Mouse (Mus musculus): ENCODE data around the gene Nudt15.
"Not testable (repeated sequence)": the region's sequence is repeated elsewhere in the genome, so short reads cannot be mapped to it uniquely, and the experiment has no call there.

The Nudt15 gene

DNA sequence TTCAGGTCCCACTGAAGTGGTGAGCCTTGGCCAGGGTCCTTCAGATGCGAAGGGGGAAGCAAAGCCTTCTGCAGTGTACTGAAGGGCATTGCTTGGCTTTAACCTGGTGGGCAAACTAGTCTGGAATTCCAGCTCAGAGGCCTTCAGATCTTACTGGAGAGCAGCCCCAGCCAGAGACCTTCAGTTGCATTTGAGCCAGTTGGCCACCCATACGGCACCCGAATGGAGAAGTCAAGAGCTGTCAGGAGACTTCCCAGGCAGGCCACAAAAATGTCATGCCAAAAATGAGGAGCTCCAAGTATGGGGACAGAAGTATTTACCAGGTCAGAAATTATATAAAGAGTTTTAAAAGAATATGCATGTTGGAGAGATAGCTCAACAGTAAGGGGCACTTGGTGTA, at the start of gene Nudt15:
Nudt15 (minus strand) TSS at position 192 of the 400 bp plus-strand sequence.
- no peak for DNase-seq (ENCODE audit: low read depth, low spot score)

DNA sequence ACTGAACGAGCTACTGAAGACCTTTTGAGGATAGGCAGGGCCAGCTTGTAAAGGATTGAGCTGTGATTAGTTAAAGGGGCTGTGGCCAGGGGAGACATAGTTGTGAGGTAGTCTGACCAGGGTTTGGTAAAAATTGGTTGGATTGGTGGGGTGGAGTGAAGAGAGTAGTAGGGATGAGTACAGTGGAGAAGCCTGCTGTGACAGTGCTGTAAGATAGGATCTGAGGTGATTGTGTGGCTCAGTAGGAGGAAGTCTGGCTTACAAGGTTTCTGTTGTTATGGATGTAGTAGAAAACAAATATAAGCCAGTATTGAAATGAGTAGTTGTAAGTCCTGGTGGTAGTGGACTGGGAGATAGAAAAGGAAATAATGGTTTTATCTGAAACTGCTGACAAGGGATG, 44.1 kb upstream of the Nudt15 start:
- DNase-seq (ENCODE audit: low read depth, low spot score), result no peak

DNA sequence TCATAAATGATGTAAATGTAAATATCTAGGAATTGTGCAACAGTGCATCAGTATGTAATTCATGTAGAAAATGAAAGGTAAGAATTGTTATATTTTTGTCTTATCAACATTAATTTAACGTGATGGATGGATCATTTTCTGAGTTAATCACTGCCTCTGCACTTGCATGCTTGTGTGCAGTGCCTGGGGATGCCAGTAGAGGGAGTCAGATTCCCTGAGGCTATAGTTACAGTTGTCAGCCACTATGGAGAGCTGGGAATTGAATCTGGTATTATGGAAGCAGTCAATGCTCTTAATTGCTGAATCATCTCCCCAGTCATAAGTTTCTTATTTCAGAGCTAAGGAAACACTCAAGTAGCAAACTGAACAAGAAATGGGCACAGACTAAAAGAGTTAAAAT, 40.0 kb upstream of the Nudt15 start:
- DNase-seq (ENCODE audit: low read depth, low spot score), result peak; percentile 47

DNA sequence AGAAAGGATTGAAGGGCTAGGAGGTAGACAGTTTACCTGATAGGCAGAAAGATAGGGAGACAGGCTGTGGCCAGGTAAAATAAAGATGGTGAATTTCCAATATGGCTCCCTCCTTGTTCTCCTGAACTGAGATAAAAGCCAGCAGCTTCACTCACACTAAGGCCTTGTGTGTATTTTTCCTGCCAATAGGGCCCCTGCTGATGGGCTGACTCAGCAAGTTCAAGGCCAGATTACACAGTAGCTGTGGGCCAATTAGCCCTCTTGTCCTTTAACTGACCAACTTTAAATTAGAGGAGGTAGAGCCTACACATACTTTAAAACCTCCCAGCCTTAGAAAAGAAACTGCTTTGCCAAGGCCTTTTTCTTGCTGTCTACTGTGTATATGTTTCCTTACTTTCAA, 28.3 kb upstream of the Nudt15 start:
- DNase-seq (ENCODE audit: low read depth, low spot score), result no peak

DNA sequence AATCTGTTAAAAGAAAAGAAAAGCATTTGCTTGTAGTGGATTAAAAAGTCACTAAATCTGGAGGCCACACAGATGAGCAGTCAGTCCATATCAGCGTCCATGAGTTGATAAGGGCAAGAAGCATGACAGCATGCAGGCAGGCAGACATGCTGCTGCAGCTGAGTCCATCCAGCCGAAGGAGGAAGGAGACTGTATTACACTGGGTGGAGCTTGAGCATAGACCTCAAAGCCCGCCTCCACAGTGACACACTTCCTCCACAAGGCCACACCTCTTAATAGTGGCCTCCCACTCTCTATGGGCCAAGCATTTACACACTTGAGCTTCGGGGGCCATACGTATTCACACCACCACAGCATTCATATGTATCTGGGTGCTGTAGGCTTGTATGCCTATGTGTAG, 26.0 kb upstream of the Nudt15 start:
- DNase-seq (ENCODE audit: low read depth, low spot score), result peak; percentile 48

DNA sequence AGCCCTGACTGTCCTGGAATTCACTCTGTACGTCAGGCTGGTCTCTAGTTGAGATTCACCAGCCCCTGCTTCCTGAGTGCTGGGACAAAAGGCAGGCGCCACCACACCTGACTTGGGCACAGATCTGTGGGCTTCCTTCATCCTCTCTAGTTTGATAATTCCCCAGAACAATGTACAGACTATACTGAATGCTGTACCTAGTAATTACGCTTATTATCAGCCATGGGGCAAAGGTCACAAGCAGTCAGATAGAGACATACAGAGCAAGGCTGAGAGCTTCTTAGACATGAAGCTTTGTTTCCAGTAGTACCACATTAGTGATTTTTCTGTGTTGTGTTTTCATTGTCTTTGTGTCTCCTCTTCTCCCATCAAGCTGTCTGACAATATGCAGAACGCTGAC, 23.1 kb upstream of the Nudt15 start:
- no peak for DNase-seq (ENCODE audit: low read depth, low spot score)

DNA sequence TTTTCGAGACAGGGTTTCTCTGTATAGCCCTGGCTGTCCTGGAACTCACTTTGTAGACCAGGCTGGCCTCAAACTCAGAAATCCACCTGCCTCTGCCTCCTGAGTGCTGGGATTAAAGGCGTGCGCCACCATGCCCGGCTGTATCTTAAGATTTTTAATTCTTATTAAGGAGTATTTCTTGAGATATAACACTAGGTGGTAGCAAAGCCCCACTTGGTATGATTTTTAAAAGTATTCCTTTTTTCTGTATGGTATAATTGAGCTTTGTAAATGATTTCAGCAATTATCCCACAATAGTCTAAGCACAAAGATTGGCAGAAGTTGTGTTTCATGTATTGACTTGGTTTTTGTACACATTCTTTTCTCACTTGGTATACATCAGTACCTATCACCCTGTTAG, 21.8 kb upstream of the Nudt15 start:
- DNase-seq (ENCODE audit: low read depth, low spot score), result not testable (repeated sequence)

DNA sequence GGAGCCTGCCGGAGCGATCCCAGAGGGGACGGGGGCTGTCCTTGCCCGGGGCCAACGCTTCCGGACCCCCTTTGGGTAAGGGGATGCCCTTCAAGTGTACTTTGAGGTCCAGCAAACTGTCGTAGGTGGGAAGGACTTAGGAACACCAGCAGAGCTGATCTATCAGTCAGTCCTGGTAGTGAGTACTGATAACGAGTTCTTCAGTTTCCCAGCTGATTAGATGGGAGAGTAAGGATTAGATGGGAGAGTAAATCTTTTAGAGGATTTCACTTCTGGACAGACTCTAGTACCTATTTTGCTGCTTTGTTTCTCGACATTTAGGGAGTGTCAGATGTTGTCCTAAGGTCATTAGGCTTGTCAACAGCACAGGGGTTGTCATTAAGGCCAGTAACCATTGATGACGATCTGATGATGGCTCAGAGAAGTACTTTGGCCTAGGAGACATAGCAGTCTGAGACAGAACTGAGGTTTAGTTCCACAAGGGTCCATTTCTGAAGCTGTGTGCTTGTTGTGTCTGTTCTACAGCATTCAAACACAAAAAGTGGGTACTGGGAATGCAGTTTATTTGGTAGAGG, 5.2 kb upstream of the Nudt15 start:
- DNase-seq (ENCODE audit: low read depth, low spot score), result peak; percentile 10

DNA sequence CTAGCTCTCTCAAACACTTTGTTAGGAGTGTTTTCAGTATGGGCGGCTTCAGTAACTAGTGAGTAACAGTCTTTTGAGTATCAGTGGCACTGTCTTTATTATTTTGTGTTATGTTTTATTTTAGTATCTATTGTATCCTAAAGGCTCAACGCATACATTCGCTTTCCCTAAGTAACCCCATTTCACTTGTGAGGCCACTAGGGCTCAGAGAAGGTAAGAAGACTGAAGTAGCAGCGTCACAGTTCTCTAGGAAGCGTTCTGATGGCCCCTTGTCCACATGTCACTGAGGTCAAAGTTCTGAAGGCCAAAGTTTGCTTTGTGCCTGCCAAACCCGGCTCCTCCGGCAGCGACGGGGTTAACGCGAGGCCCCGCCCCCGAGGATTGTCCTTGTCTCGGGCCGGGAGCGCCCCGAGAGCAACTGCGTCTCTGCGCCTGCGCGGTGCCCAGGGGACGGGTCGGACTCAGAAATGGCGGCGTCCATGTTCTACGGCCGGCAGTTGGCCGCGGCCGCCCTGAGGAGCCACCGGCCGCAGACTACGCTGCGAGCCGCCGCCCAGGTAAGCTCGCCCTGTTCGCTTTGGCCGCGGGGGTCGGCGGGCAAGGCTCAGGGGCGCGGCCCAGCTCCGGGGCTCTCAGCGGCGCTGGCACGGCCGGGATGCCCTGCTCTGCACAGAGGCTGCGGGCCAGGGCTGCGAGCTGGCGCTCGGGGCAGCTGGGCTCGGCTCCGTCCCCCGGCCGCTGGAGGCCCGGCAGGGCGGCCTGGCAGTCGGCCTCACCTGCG, 4.5 kb upstream of the Nudt15 start:
- peak; percentile 94 for DNase-seq (ENCODE audit: low read depth, low spot score)

DNA sequence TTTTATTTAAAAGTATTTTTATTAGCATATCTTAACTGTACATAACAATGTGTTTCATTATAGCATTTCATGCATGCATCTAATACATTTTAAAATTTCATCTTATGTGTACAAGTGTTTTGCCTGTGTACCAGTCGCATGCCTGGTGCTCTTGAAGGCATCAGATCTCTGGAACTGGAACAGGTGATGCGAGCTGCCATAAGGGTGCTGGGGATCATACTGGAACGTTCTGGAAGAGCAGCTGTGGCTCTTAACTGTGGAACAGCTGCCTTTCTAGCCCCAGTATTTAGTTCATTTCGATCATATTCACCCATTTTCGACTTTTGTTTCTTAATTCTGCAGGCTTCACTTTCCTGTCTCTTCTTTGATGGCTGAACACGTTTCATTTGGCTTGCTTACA, 3.1 kb upstream of the Nudt15 start:
- DNase-seq (ENCODE audit: low read depth, low spot score), result no peak

DNA sequence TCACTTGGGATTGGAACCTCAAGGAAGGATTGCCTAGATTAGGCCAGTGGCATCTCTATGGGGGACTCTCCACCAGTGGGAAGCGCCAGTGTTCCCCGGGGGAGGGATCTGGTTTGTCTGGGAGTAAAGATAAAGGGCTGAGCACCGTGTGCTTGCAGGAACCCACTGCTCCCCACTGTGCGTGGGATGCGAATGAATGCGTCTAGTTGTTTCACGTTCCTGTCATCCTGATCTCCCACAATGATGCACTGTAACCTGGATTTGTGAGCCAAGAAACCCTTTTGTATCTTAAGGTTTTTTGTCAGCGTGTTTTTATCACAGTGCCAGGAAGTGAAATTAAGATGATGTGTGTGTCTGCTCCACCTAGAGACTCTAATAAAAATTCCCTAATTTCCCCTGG, 2.7 kb upstream of the Nudt15 start:
- DNase-seq (ENCODE audit: low read depth, low spot score), result peak; percentile 7

DNA sequence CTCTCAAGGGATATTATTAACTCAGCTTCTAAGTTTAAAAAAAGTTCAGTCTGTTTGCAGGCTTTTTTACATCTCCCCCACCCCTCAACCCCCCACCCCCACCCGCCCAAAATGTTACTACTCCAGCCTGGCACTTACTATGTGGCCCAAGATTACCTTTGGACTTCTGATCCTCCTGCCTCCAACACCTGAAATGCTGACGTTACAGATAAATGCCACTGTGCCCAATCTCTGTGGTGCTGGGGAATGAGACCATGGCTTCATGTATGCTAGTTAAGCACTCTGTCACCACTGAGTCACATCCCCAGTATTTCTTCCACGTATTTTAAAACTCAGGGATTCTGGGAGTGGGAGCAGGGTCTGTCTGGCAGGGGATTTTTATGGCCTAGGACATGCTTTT, 2.2 kb upstream of the Nudt15 start:
- no peak for DNase-seq (ENCODE audit: low read depth, low spot score)

DNA sequence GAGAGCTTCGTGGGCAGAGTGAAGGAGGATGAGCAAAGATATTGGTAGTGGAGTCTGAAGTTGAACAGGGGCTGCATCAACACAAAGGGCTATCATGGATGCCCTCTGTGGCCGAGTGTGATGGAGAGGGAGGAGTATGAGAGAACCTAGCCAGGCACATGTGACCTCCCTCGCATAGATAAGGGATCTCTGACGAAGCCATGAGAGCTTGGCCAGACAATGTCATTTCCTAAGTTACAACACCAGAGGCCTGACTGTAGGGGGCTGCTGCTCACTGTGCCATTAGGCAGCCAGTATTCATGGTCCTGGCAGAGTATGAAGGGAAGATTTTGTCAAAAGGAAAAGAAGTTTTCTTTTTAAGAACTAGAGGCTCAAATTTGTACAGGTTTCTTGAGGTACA, 1.0 kb downstream of the Nudt15 start:
- no peak for DNase-seq (ENCODE audit: low read depth, low spot score)

DNA sequence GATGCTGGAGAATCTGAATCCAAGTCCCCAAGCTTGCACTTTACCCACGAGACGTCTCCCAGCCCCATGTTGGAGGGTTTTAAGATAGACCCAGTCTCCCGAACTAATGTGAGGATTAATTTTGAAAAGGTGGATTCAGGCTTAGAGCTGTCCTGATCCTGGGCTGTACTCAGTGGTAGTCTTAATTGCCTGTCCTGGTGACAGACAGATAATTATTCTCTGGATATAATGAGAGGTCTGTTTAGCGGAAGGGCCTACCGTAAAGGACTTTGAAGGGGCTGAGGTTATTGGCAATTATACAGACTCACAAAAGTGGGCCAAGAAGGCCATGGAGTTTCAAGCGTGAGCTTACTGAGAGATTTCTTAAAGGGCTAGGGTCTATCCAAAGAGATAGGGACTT, 4.3 kb downstream of the Nudt15 start:
- no peak for DNase-seq (ENCODE audit: low read depth, low spot score)

DNA sequence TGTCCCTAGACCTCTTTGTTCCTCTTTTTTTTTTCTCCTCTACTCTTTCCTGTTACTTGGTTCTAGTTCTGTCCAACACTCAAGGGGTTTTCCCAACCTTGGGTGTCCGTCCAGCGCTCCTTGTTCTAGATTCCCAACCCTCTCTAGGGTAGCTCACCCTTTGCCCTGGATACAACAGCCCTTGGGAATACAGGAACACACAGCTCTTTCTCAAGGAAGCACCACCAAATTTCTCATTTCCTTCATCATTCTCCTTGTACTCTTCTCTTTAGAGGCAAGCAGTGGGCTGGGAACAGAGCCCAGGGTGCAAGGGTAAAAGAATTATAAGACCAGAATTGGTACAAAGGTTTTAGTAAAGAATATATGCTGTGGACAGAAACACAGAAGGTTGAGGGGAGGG, 12.4 kb downstream of the Nudt15 start:
- no peak for DNase-seq (ENCODE audit: low read depth, low spot score)

DNA sequence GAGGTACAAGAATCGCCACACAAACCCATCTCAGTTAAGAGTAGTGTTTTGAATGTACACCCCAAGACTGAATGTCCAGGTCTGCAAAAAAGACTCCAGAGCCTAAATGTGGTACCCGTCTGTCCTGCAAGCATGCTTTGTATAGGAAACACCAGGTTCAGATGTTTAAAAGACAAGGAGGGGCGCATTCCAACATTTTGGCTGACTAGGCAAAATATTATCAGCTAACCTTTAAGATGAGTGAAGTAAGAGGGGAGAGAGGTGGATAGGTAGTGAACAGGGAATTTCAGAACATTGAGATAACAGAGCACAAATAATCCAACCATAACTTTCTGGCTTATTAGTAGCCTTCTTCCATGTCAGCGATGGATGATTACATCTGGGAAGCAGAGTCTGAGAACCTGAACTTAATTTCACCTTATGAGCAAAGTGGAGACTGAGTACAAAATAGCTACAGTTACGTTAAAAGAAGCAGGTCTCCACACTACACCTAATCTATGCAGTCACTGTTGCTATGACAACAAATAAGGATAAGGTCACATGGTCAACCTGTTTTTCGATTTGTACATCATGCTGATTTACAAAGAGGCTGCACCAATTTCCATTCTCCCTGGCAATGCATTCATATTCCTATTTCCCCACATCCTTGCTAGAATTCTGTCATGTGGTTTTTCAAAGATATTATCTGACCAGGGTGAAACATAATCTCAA, 14.1 kb downstream of the Nudt15 start:
- no peak for DNase-seq (ENCODE audit: low read depth, low spot score)

DNA sequence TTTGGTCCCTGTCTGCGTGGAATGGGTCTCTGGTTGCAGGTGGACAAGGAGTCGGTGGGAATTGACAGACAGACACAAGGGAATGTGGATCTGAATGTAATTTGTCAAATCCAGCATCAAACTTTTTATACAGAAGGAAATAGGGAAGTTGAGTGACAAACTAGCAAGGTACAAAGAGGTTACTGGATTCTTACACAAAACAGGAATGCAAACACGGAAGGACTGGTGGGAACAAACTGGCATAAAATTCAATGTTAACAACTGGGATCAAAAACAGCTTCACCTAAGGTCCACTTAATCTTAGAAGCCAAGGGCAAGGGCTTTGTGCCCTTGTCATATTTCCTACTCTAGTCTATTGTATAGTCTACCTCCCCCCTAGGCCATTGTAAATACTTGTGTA, 19.4 kb downstream of the Nudt15 start:
- DNase-seq (ENCODE audit: low read depth, low spot score), result not testable (repeated sequence)

DNA sequence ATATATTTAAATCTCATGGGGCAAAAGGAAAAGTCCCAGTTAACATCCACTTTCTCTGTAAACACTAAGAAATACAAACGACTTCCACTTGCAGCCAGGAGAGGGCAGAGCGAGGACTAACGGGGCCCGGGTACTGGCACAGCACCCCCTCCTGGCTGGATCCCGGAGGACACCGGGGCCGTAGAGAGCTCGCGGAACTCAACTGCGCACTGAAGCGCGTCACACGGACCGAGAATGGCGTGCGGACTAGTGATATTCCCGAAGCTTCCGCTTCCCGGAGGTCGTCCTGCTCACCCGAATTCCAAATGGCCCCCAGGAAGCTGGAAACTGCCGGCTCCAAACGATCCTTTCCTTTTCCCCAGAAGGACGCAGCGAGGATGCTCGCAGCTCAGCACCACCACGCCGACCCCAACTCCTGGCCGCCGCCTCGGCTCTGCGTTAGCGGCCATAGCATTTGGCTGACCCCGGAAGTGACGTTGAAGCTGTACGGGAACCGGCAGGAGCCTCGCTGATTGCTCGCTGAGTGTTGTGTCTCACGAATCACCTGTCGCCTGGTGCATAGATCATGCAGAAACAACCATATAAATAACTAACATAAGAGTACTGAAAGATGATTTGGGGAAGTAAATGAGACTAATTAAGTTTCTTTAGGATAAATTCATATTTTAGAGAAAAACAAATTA, 23.1 kb downstream of the Nudt15 start, which contains the start of gene Sucla2:
Sucla2 (plus strand) TSS at position 554 of the 683 bp plus-strand sequence.
- peak; percentile 95 for DNase-seq (ENCODE audit: low read depth, low spot score)

DNA sequence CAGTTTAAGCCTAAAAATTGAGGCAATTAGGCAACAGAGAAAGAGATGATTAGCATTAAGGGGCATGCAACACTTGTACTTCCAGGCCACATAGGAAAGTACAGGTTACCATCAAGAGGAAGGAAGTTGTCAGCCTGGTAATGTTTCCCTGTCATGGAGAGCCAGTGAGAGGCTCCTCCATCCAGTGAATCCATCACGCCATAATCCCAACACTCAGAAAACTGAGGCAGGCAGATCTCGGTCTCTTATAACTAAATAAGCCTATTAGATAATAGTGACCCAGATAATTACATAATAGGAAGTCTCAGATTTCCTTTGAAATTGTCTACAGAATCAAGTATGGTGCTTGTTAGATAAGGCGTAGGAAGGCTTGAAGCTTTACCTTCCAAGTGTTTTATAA, 23.9 kb downstream of the Nudt15 start:
- DNase-seq (ENCODE audit: low read depth, low spot score), result no peak

DNA sequence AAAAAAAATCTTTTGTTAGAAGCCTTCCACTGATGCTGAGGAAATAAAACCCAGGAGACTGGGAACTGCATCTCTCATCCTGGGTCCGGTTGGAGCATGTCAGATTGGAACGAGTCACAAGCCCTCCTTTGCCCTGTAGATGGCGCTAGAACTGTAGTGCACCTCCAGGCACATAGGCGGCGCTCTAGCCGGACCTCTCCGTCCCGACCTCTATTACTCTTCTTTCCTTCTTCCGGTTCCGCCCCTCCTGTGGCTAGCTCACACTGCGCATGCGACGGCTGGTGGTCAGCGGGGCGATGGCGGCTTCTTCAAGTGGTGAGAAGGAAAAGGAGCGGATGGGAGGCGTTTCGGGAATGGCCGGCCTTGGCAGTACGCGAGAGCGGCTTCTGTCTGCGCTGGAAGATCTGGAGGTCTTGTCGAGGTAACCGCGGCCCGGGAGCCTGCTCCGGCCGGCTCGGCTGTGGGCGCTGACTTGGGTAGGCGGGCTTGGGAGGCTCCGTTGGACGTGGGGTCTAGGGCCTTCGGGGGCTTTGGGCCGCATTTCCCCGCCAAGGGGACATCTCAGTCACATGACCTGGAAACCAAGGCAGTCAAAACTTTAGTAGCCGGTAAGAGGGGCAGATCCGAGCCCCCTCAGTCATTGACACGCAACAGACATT, 38.1 kb downstream of the Nudt15 start, which contains the start of gene Med4:
Med4 (plus strand) TSS at position 261 of the 659 bp plus-strand sequence.
- peak; percentile 95 for DNase-seq (ENCODE audit: low read depth, low spot score)

DNA sequence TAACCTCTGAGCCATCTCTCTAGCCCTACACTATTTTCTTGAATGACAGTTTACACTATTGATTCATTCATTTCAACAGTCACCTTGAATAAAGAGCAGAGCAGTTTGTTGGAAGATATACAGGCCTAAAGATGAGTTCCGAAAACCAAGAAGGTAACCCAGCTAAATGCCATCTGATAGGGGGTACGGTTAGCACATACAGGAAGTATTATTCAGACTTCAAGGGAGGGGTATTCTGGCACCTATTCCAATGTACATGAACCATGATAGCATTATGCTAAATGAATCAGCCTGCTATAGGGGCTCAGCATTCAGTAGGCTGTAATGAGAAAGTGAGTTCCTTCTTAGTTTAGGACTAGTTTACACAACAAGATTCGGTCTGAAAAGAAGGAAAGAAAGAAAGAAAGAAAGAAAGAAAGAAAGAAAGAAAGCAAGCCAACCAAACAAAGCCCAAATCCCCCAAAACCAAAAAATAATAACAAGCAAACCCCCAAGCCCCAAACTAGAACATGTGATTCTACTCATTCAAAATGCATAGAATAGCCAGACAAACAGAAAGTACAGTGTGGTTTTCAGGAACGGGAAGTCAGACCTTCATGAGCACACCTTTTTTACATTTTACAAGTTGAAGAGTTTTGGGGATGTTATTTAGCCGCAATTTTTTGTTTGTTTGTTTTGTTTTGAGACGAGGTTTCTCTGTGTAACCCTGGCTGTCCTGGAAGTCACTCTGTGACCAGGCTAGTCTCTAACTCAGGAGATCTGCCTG, 39.2 kb downstream of the Nudt15 start:
- DNase-seq (ENCODE audit: low read depth, low spot score), result no peak

All from ES-CJ7 (cell line).